Mouse (Mus musculus) brain, embryonic 14.5 days (tissue): Measurements from ENCODE around the gene Pgm1.

Experiments used
- CTCF ChIP-seq: fragments of 200-500 bp; IDR thresholded peaks from 2 replicates; pipeline ENCODE4 v1.5.1; 2012; ENCODE audit warnings: inconsistent platforms, mild to moderate bottlenecking, moderate library complexity, borderline replicate concordance; ENCODE audit not compliant: insufficient read depth, insufficient read length; ENCODE audit errors: extremely low read depth
- POLR2A ChIP-seq: fragments of 200-500 bp; IDR thresholded peaks from 2 replicates; pipeline ENCODE4 v1.6.1; 2012; ENCODE audit warnings: mild to moderate bottlenecking, inconsistent platforms, borderline replicate concordance; ENCODE audit not compliant: poor library complexity, insufficient read depth, insufficient read length, severe bottlenecking; ENCODE audit errors: extremely low read depth

DNA sequence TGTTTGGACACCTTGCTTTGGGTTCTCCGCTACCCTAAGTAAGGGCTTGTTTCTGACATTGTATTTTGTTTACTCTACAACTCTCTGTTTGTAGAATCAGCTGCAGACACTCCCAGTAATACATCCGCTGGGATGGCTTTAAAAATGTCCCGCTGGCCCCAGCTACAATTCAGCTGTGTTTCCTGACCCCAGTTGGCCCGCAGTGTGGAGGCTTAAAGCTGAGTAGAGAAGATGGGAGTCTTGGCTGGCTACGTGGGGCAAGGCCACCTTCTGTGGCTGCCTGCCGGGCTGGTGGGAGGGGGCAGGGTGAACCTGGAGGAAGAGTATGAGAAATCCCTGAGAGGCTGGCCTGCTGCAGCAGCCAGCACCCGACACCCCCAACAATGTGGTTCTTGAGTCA is 59.6 kb downstream of the Pgm1 start:
- no peak for TF ChIP-seq POLR2A
- TF ChIP-seq CTCF = no peak
